Mouse (Mus musculus) G1E (cell line): ENCODE data around the gene Ctdsp2.

Experiments used
- CTCF ChIP-seq: IDR thresholded peaks from 2 replicates; pipeline ENCODE4 v1.5.1; 2012; ENCODE audit warnings: low read depth, low read length, inconsistent platforms, mixed read lengths
- POLR2AphosphoS5 ChIP-seq: IDR thresholded peaks from 2 replicates; pipeline ENCODE4 v1.6.1; 2012; ENCODE audit warnings: low read depth, low read length, inconsistent platforms; ENCODE audit not compliant: insufficient replicate concordance

DNA sequence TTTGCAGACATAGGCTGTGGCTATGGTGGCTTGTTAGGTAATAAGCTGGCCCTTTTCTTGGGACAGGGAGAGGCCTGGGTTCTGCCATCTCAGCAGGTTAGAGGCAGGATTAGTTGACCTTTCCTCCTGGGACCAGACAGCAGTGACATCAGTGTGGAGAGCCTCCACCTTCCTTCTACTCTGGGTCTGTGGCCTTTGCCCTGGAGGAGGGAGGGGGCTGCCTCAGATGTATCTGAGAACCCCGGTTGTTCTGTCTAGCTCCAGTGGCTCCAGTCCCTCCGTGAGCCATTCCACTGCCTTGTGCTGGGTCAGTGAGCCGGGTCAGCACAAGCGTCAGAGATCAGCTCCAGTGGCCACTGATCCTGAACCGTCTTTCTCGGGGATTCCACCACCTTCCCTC lies 64.7 kb downstream of the Ctdsp2 start:
- no peak for TF ChIP-seq CTCF
- TF ChIP-seq POLR2AphosphoS5, result no peak
